Mouse (Mus musculus): ENCODE results near the gene Gm17067. TPM values are rescaled to one million over a fixed set of nuclear protein-coding genes. Genes with fewer than 3 reads are reported as not detected.
A peak's percentile ranks its signal among the peaks of the same experiment; 100 is the strongest.
"Not testable (repeated sequence)": the region's sequence is repeated elsewhere in the genome, so short reads cannot be mapped to it uniquely, and the experiment has no call there.

Gm17067 gene
- not detected in 3 replicates for total RNA-seq (2017)

DNA sequence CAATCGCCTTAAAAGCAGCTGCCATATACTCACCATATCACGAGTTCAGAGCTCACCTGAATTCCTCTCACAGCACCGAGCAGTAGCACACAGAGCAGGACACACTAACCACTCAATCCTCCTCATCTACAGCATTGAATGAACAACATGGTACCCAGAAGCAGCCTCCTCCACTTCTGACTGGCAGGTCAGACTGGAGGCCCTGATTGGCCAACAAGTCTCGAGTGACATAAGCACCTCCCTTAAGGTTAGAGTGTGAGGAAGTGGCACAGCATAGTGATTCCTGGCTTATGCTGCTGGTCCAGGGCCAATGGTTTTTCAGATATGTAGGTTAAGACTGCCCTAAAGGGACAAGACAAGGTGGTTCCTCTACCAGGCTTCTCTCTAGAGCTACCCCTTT, at the start of gene Gm17067:
Gene Gm17067, minus strand, starts transcription at position 101 of the 400 bp plus-strand sequence.
- ATAC-seq (replicated peaks; ENCODE audit: insufficient number of reproducible peaks, low FRiP score, low TSS enrichment, poor library complexity, severe bottlenecking), result not testable (repeated sequence)

DNA sequence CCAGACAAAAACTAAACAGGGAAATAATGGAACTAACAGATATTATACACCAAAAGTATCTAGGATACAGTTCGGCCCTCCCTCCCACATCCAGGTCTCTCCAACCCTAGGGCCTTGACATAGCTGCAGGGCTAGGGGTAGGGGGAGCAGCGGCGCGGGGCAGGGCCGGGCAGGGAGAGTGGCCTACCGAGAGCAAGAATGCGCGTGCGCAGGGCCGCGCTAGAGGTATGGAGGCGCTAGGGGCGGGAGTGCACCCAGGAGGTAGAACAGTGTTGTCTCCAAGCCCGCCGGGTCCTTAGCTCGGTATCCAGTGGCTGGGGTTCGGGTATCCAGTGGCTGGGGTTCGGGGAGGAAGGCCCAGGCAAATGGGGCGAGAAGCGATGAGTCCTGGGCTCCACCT, 23.0 kb upstream of the Gm17067 start:
- ATAC-seq (replicated peaks; ENCODE audit: insufficient number of reproducible peaks, low FRiP score, low TSS enrichment, poor library complexity, severe bottlenecking), result no peak

DNA sequence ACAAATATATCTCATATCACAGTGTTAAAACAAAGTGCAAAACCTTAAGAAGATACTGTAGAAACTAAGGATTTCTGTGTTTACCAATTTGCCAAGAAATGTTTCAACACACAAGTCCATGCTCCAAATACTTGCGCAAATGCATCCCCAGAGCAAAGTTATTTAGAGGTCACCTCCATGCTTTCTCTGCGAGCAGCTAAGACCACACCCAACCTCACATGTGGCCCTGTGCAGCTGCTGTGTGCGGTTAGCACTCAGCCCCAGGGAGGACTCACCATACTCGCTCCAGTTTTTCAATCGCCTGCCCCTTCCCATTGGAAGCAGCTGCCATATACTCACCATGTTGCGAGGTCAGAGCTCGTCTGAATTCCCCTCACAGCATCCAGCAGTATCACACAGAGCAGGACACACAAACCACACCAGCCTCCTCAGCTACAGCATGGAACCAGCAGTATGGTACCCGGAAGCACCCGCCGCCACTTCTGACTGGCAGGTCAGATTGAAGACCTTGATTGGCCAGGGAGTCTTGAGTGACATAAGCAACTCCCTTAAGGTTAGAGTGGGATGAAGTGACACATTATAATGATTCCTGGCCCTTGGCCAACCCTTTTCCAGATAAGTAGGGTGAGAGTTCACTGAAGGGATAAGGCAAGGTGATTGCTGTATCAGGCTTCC, 11.9 kb upstream of the Gm17067 start:
- no peak for ATAC-seq (replicated peaks; ENCODE audit: insufficient number of reproducible peaks, low FRiP score, low TSS enrichment, poor library complexity, severe bottlenecking)

DNA sequence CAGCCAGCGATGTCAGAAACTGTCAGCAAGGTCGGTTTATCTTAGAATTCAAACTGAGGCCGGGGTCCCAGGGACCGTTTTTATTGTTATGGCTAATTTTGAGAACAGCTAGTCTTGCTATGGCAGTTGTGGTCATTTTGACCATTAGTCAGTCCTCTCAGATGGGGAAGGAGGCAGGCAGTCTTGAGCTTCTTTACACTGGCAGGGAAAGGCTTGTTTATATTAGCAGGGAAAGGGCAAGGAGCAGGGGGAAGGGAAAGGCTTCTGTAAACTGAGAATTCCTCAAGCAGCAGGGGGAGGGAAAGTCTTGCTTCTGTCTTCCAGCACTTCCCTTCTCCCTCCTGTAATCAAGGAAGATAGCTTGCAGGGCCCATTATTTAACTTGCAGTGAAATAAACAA, 33.6 kb downstream of the Gm17067 start:
- ATAC-seq (replicated peaks; ENCODE audit: insufficient number of reproducible peaks, low FRiP score, low TSS enrichment, poor library complexity, severe bottlenecking), result not testable (repeated sequence)

DNA sequence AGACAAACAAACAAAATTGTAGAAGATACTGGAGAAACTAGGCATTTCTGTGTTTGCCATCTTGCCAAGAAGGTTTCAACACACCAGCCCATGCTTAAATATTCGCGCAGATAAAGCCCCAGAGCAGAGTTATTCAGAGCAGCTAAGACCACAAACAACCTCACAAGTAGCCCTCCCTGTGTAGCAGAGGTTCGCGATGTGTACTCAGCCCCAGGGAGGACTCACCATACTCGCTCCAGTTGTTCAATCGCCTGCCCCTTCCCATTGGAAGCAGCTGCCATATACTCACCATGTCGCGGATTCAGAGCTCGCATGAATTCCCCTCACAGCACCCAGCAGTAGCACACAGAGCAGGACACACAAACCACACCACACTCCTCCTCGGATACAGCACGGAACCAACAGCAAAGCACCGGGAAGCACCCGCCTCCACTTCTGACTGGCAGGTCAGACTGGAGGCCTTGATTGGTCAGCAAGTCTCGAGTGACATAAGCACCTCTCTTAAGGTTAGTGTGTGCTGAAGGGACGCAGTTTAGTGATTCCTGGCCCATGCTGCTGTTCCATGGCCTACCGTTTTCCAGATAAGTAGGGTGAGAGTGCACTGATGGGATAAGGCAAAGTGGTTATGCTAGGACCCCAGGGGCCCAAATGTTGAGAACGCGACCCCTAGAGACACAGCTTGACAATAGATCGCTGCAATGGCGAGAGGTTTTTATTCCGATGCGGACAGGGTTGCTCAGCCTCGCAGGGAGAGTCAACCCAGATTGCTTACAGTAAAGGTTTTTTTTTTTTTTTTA, 34.3 kb downstream of the Gm17067 start, which contains the start of gene Zfp975:
Gene Zfp975, minus strand, starts transcription at position 381 of the 797 bp plus-strand sequence.
- peak; percentile 79 for ATAC-seq (replicated peaks; ENCODE audit: insufficient number of reproducible peaks, low FRiP score, low TSS enrichment, poor library complexity, severe bottlenecking)

DNA sequence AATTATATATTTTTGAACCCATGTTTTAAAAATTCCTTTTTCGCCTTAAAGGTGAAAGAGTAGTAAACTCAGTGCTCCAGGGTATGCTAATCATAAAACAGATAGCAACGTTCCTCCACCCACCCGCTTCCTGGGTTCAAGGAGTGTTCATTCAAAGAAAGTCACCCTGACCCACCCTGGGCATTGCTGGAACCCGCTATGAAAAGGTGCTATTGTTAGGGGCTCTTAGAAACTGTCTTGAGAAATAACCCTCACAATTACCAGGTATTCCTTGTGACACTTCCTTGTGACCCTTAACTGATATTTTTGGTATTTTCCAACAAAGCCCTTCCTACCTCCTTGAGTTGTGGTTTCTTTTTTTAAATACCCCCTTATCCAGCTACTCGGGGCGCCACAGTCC, 46.7 kb downstream of the Gm17067 start:
- ATAC-seq (replicated peaks; ENCODE audit: insufficient number of reproducible peaks, low FRiP score, low TSS enrichment, poor library complexity, severe bottlenecking), result not testable (repeated sequence)

DNA sequence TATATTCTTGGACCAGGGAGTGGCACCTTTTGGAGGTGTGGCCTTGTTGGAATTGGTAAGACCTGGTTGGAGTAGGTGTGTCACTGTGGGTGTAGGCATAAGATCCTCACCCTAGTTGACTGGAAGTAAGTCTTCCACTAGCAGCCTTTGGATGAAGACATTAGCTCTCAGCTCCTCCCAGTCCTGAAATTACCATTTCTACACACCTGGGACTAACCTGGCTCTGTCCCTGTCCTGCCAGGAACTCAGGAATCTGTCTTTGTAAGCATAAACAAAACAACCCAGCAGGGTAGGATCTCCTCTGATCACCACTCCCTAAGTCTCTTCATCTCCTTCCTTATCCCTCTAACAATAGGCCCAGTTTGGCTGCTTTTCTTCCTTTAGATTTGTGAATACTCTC, 47.2 kb downstream of the Gm17067 start:
- not testable (repeated sequence) for ATAC-seq (replicated peaks; ENCODE audit: insufficient number of reproducible peaks, low FRiP score, low TSS enrichment, poor library complexity, severe bottlenecking)

DNA sequence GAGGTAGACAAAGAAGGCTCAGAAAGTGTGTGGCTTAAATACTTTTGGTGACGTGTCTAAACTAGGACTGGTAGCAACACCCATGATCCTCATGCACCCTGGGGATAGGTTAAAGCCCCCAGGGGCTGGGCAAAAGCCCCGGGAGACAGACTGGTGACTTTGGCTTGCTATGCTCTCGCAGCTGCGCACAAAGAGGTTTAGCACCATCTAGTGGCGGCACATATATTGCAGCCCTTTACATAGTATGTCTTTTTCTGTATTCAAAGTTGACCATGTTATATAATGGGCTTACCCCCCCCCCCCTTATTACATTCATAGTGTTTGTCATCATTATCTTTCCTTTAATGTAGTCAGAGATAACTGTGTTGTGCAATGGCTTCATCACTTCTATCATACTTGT, 66.7 kb downstream of the Gm17067 start:
- ATAC-seq (replicated peaks; ENCODE audit: insufficient number of reproducible peaks, low FRiP score, low TSS enrichment, poor library complexity, severe bottlenecking), result not testable (repeated sequence)

Other genes with a start within 250 kb of the Gm17067 start
- gene Zfp141, start 221.3 kb downstream of the Gm17067 start, total RNA-seq (2017), result 8.1 to 14.0 TPM (median 11.0 TPM) in 3 replicates
- gene Gm21028, start 148.4 kb downstream of the Gm17067 start, total RNA-seq (2017), result not detected in 3 replicates
- gene Zfp977, start 134.5 kb downstream of the Gm17067 start, total RNA-seq (2017), result not detected in 3 replicates
- 0.19 TPM in 1 of 3 replicates, not detected in the others for gene Zfp976, start 84.4 kb downstream of the Gm17067 start, total RNA-seq (2017)
- gene Zfp975, start 34.3 kb downstream of the Gm17067 start, total RNA-seq (2017), result 0.96 to 3.6 TPM in 2 of 3 replicates, not detected in the other
- gene Vmn2r62, start 66.5 kb upstream of the Gm17067 start, total RNA-seq (2017), result not detected in 3 replicates
- gene Gm2381, start 140.2 kb upstream of the Gm17067 start, total RNA-seq (2017), result not detected in 3 replicates
- gene Vmn2r63, start 206.8 kb upstream of the Gm17067 start, total RNA-seq (2017), result not detected in 3 replicates